Mouse (Mus musculus) left cerebral cortex, postnatal 10 days (tissue): ENCODE results near the gene Adck2. TPM values are rescaled to one million over a fixed set of nuclear protein-coding genes. Genes with fewer than 3 reads are reported as not detected.

ENCODE experiments used
- DNase-seq, 2 experiments: peaks; one replicate each; pipeline ENCODE4 v3.0.0; 2021 to 2022; ENCODE audit warnings: low spot score in 2 of 2, mixed read lengths in 1 of 2; ENCODE audit errors: extremely low spot score in 1 of 2
- intact Hi-C: fragments of 180-260 bp; cut with DNase I; formaldehyde crosslinking; loops from one replicate; pipeline ENCODE4 v1.15.1; 2025
- total RNA-seq, 2 experiments: library from RNA; stranded (reverse); gene quantifications; 2 replicates each; pipeline ENCODE4 v1.2.3; 2021

The Adck2 gene
- total RNA-seq: 10 to 100 TPM; 24.2 to 29.8 TPM

DNA sequence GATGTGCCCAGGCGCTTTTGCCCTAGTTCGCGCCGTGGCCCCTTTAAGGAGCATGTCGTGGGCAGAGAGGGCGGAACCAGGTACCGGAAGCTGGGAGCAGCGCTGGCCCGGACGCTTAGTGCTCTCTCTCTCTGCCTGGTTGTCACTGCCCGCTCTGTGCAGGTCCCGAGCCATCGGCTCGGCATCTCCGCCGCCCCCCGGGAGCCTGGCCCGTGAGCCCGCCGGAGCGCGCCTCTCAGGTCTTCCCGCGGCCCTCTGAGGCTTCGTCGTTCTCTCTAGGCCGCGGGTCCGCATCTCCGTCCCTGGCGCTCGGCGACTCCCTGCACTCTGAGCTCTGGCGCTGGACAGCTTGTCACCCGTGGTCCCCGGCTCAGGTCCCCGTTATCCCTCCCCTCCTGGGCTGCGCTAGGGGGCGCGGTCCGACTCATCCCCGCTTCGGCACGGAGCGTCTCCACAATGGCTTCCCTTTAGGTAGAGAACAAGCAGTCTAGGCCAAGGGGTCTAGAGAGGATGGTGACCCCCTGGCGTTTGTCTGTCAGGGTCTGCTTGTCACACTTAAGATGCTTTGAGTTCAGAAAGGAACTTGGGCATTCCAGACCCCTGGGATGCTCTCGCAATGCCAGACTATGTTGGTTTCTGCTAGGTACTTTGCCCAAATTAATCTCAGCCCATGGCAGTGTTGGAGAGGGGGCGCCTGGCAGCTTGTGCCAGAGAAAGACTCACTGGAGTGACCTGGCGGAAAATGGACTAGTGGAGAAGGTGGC is at the start of gene Adck2:
Gene Adck2 (plus strand): TSS at position 83 of the 764 bp plus-strand sequence.
- DNase-seq: peak; percentile 66 to 85
- intact Hi-C loops: no loop called here

DNA sequence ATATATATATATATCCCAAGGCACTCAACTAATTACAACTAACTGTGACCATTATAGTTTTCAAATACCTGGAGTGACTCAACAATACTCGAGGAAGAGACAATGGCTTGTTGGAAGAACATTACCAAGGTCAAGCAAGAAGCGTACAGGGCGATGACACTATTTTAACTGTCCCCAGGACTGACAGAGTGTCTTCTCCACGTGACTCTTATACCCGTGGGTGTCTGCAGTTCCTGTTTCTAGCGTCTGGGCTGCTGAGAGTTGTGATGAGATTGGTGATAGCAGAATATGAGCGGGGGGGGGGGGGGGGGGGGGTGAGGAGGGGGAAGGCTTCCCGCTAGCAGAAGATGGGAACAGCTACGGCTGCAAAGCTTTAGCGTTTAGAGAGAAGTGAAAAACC is 46.9 kb upstream of the Adck2 start:
- intact Hi-C loops: no loop called here
- no peak for DNase-seq

DNA sequence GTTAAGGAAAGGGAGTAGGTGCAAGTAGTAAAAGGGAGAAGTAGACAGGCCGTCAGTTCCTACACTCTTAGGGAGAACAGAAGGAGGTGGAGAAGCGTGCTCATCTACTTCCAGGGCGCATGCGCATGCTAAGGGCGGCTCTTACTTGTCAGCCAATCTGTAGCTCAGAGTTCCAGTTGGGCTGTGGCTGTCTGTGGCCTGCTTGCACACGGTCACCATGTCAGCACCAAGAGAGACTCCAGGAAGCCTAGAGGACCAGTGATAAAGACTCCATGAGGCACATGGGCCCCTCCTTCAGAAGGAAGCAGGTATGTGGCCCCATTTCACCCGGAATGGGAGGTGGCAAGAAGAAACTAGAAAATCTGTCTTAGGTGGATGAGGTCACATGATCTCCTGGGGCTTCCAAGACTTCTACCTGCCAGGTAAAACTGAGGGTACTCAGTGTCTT is 46.3 kb upstream of the Adck2 start:
- no peak for DNase-seq
- intact Hi-C loops: no loop called here

DNA sequence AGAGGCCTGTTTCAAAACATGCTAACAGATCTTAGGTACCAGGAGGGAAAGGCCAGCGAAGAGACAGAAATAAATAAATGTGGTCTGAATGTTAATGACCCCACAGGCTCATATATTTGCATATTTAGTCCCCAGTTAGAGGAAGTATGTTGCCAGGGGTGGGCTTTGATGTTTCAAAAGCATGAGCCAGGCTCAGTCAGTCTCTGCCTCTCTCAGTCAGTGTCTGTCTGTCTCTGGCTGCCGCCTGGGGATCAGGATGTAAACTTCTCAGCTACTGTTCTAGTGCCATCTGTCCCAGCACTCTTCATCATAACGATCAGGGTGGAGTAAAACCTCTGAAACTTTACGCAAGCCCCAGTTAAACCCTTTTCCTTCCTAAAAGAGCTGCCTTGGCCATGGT is 45.9 kb upstream of the Adck2 start:
- intact Hi-C loops: no loop called here
- no peak for DNase-seq

DNA sequence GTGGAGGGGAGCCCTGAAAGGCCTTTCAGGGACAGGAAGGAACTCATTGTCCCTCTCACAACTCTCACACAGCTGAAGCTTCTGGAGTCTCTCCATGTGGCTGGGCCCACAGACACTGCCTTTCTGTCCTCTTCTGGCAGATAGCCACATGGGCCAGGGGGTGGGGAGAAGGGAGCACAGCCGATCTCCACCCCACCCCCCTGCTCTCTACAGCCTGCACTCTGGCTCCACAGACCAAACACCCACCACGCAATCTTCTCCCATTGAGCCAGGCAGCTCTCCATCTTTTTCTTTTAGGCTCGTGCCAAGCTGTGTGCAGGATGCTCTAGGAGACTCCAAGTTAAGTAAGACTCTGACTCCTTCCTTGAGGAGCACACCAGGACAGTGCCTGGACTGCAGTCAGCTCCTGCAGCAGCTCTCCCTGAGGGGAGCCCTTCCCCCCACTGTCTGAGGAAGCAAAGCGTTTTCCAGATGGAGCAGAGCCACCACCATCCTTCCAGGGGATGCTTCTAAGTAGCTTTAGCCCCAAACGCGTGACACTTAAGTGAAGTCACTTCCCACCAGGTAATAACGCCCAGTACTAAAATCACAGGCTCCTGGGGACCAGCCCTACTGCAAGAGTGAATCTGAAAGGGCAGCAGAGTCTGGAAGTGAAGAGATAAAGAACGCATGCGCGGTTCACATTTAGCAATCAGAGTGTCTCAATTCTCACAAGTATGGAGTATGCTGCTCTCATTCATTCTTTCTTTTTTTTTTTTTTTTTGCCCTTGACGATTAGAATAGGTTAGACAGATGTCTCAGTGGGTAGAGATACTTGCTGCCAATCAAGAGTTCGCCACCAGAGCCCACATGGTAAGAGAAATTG is 44.8 kb upstream of the Adck2 start:
- DNase-seq: peak; percentile 87 to 91
- intact Hi-C loops: no loop called here

DNA sequence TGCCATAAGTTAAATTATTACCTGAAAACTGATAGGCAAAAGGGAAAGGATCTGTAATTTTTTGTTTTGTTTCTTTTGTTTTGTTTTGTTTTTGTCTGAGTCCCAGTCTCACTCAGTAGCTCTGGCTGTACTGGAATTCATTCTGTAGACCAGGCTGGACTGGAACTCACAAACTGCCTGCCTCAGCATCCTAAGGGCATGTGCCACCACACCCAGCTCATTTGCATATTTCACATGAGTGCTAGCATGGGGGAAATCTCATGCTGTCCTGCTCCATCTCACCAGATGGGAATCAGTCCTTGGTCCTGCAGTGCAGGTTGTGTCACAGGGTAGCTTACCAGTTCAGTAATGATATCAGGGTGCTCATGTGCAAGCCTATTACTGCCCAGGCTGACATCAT is 38.7 kb upstream of the Adck2 start:
- DNase-seq: no peak
- intact Hi-C loops: no loop called here

DNA sequence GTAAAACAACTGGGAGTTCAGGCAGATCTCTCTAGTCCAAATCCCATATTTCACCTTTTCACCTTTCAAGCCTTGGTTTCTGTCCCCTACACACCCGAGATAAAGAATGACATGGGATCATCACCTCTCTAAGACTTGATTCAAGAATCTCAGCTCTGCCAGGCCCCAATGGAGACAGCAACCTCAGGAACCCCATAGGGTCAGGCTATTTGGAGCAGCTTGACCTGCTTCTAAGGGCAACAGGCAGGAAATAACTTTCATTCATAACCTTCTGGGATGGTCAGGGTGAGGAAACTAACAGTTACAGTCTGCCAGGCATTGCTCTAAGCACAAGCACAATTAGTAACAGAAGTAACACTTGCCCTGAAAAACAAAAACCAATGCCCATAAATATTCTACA is 37.1 kb upstream of the Adck2 start:
- intact Hi-C loops: no loop called here
- no peak for DNase-seq

DNA sequence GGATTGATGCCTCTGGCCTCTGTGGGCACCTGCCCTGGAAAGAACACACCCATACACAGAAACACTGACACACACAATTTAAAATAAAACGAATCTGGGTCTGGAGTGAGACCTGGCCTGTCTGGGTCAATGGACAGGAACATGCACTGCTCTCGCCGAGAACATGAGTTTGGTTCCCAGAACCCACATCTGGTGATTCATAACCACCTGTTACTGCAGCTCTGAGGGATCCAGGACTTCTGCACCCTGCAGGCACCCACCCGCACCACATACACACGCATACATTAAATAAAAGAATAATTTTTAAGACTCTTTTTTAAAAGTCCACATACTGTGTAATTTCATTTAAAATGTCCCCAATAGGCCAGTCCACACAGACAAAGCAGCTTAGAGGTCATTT is 36.4 kb upstream of the Adck2 start:
- DNase-seq: no peak

DNA sequence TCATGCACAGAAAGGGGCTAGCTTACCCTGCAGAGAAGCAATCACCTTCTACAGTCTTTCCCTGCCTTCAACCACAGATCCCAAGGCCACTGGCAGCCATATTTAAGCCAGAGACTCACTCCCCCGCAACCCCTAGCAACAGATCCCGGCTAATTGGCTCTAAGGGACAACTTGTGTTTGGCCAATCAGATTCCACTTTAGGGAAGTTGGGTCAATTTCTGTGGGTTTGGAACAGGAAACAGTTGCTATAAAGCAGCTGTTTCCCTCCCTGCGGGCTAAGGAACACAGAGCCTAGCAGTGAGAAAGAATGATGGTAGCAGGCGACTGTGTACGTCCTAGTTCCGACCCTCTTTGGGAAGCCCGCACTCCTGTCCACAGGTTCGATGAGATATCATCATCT is 35.4 kb upstream of the Adck2 start:
- DNase-seq: no peak
- intact Hi-C loops: no loop called here

More for the DNA sequence above, 36.4 kb upstream of the Adck2 start:
- intact Hi-C loops: no loop called here

DNA sequence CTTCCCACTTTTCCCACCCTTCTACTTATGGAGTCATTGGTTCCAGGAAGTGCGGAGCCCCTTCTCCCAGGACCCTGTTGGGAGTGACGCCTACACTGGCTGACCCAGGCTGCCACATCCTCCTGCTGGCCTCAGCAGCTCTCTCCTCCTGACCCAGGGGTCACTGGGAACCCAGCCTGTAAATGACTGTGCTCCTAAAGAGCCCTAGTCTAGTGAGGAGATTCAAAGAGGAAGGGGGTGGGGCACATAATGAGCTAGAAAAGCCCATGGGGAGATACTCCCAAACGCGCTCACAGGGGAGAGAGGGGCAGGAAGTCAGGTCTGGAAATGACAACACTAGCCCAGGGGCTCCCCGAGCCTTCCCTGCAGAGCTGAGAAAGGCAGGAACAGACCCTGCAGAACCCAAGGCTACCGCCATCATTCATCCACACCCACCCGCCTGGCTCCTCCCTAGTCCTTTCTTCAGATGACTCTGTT is 34.0 kb upstream of the Adck2 start:
- peak in 1 of 2 experiments; percentile 77 for DNase-seq
- intact Hi-C loops: no loop called here

DNA sequence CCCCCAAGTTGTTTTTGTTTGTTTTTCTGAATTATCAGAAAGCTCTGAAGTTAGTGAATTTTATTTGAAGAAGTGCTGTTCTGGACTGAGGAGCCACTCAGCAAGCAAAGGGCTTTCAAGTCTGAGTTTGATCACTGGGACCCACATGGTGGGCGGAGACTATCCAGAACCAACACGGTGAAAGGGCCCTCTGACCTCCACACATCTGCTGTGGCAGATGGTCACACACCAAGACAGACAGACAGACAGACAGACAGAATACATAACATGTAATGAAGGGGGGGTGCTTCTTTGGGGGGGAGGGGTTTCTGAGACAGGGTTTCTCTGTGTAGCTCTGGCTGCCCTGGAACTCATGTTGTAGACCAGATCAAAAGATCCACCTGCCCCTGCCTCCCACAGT is 33.1 kb upstream of the Adck2 start:
- intact Hi-C loops: no loop called here
- DNase-seq: no peak

DNA sequence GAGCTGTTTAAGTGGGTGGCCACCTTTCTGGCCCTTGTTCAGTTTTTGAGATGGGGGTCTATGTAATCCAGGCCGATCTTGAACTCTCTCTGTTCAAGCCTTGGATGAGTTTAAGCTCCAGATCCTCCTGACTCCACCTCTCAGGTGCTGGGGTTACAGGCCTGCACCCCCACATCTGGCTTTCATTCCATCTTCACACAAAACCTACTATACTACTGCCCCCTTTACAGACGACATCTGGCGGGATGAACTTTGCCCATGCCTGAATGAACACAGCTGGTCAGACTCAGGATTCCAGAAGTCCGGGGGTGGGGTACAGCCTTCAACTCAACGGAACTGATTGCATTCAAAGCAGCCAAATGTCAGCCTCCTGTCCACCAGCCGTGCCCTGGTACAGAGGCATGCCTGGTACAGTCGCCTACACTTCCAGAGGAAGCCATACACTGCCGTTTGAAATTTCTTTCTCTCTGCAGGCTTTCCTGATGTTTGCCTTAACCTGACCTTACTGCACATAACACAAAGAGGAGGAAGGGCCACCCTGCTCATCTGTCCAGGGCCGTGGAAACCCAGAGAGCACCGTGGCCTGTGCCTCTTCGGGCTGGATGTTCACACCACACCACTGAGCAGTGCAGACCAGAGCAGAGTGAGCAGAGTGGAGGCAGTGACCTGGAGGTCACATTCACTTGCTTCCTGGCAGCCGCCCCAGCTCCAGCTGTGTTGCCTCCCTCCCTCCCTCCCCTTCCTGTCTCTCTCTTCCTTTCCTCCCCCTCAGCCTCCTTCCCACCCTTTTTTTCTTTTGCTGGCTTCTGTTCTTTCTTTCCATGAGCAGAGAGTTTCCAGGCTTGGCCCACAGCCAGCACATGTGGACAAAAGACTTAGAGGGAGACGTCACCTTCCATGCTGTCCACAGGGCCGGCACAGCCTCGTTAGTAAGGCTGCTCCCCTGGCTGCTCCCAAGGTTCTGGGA is 30.8 kb upstream of the Adck2 start:
- DNase-seq: peak; percentile 53 to 91
- intact Hi-C loops: no loop called here

DNA sequence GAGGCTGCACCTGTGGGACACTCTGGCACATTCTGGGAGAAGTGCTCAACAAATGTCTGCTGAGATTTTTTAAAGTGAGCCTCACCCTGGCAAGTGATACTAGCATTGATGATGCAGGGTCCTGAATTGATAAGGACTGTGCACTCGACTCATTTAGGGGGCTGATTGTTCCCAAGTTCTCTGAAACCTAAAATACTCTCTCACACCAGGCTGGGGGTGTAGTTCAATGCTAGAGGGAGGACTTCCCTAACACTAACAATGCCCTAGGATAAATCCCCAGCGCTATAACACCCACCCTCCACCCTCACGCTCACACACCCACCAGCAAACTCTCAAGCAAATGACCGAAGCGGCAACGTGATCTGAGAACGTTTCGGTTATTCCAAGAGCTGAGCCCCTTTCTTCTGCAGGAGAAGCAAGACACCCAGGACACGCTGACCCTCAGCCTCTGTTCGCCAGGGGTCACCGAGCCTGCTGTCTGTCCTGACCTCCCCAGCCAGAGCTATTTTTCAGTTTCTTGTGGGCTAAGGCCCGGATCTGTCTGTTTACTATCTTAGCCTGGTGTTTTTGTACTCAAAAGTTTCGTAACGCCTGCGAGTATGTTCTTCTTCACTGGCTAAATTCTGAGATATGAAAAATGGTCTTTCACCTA is 29.8 kb upstream of the Adck2 start:
- no peak for DNase-seq
- intact Hi-C loops: no loop called here

DNA sequence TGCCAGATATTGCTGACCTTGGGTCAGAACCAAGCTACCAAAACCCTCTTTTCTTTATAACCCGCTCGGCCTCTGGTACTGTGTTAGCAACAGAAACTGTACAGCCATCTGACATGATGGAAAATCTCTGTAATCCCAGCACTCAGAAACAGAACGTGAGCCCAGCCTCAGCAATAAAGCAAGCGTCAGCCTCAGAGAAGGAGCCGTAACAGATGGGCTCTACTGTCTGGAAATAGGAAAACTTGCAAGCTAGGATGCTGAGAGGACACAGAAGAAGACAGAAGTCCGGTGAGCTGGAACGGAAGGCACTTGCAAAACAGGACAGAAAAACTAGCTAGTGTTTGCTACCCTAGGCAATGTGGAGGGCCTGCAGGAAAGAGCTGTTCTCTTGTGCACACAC is 28.2 kb upstream of the Adck2 start:
- no peak for DNase-seq
- intact Hi-C loops: no loop called here

DNA sequence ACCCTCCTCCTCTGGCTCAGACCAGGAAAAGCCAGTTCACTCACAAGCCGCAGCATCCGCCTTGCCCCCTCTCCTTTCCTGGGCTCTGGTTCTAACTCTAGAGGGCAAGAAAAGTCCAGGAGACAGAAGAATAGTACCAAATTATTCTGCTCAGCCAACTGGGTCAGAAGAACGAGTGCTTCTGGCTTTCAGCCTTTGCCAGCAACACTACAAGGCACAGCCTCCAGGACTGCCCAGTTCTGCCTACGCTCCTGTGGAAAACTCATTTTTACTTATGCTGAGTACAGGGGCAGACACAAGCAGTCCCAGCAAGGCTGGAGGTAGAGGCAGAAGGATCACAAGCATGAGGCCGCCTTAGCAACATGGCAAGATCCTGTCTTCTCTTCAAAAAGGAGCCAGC is 25.6 kb upstream of the Adck2 start:
- intact Hi-C loops: no loop called here
- DNase-seq: no peak

DNA sequence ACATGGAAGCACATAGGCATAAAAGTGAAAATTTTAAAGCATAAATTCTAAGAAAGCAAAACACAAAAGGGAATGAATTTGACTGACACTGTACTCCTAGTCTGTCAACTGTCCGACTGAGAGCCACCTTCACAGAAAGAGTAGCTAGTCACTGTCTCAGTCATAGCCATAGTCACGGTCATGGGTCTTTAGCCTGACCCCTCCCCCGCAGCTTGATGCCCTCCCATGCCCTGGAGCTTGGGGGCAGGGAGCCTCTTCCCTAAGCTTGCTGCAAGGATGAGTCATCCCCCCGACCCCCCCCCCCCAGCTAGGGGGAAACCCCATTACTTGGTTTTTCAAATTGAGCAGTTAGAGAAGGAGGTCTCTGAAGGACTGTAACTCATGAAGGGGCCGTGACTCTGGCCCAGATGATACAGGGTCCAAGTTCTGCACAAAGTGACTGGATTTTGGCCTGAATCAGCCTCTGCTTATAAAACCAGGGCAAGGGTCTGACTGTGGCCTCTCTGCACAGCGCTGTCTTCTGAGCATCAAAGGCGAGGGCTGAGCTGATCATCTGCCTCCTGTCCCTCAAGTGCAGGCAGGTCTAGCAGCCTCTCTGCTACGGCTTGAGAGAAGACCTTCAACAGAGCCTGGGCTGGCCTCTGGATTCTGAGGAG is 21.6 kb upstream of the Adck2 start:
- intact Hi-C loops: no loop called here
- DNase-seq: no peak

DNA sequence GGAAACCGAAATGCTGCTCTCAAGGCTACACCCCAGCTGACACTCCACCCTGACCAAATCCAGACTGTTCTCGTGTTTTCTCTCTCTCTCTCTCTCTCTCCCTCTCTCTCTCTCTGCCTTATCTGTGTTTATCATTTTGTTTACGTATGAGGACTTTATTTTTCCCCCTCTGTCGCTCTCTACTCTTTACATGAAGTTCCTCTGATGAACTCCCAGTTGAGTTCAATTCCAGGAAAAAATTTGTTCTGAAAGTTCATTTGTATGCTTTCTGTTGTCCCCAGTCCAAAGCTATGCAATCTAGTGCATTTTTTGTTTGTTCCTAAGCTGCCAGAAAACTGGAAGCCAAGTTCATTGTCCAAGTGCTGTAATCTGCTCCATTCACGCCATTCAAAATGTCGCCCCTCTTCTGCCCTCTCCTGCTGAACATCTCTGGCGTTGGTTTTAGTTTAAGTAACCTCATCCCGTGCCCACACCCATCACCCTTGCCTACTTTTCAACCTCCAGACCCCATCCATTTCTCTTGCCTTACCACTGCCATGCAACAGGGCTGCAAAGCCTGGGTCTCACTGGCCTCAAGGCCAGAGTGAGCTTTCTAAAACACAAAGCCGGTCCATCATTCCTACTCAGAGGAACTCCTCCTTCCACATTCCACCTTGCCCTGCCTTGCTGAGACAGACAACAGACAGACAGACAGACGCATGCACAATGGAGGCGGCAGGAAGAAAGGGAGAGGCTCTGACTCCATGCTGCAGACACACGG is 18.6 kb upstream of the Adck2 start:
- DNase-seq: no peak
- intact Hi-C loops: loop anchor here (5.0 kb wide), 1 partner anchor 43 kb away; no protein-coding TSS in a partner anchor
